Mouse (Mus musculus): ENCODE measurements at regions not wholly inside any gene's neighbourhood (a gene's known extent, or its start where the extent isn't known, plus 50 kb on each side); places are given as distances from the start of the nearest gene placed in this dataset.

GRCm38 (mm10) chr1:34686539-34686938 is 107.1 kb downstream of the Amer3 start:
- no peak overlapping the region for H3K4me3 ChIP-seq
- WGBS, result 72% methylated on average over 2 of the region's 2 CpGs
- H3K9me3 ChIP-seq, result 0 out of 2 replicates have a peak, but pooled peaks cover 3% of the 10 kb centered on the region
- H3K4me2 ChIP-seq, result no peak overlapping the region
- H3K27ac ChIP-seq (replicated peaks), result no peak overlapping the region; the same call in 1 of the 2 replicates
- 0 out of 2 replicates have a peak, but pooled peaks cover 6% of the 10 kb centered on the region for H3K4me1 ChIP-seq (replicated peaks)
- H3K27me3 ChIP-seq, result no peaks in the 10 kb centered on the region
- H3K36me3 ChIP-seq, result no peaks in the 10 kb centered on the region
- ATAC-seq (ENCODE audit: low read depth), result no peak
- no peak overlapping the region for H3K9ac ChIP-seq

DNA sequence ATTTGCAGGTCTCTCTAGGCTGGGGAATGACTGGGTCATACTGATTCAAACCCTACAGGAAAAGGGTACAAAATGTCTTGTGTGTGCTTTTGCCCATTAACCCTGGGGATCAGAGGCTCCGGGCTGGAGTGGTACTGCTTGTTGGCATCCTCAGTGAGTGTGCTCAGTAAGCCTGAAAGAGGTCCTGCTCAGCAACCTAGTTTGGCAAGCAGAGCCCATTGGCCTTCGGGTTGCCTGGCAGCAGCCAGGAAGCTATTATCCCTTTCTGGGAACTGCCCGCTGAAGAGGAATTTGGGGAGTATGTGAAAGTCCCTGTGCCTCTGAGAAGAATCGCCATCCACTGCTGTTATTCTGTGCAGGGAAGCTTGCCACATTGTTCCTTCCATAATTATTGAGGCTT is 117.1 kb downstream of the Amer3 start:
- H3K27me3 ChIP-seq, result no peaks in the 10 kb centered on the region
- H3K9me3 ChIP-seq, result no peaks in the 10 kb centered on the region
- no peaks in the 10 kb centered on the region for H3K36me3 ChIP-seq
- no peak overlapping the region for H3K4me3 ChIP-seq
- ATAC-seq (ENCODE audit: low read depth), result peak; percentile 77; the same call in 1 of the 2 replicates
- 55% methylated on average over 4 of the region's 4 CpGs for WGBS
- H3K9ac ChIP-seq, result no peak overlapping the region
- peak overlapping the region; percentile 67 for H3K27ac ChIP-seq (replicated peaks)
- peaks cover 29% of the 10 kb centered on the region for H3K4me1 ChIP-seq (replicated peaks)
- H3K4me2 ChIP-seq, result no peak overlapping the region

- H3K4me1 ChIP-seq (replicated peaks), result peaks cover 29% of the 10 kb centered on the region
- no peaks in the 10 kb centered on the region for H3K27me3 ChIP-seq
- 49% methylated on average over 17 of the region's 17 CpGs for WGBS
- H3K27ac ChIP-seq (replicated peaks), result peak overlapping the region; percentile 54; the same call in 1 of the 2 replicates
- ATAC-seq (ENCODE audit: low read depth), result 0 out of 2 replicates have a peak, but pooled peaks have one; percentile 24
- H3K9ac ChIP-seq, result no peak overlapping the region
- no peaks in the 10 kb centered on the region for H3K9me3 ChIP-seq
- H3K4me3 ChIP-seq, result no peak overlapping the region
- peak overlapping the region; percentile 29; the same call in 1 of the 2 replicates for H3K4me2 ChIP-seq
- H3K36me3 ChIP-seq, result no peaks in the 10 kb centered on the region
Measured at GRCm38 (mm10) chr1:34700237-34701030, 121.0 kb downstream of the Amer3 start.

- no peaks in the 10 kb centered on the region for H3K27me3 ChIP-seq
- ATAC-seq (ENCODE audit: low read depth), result no peak
- H3K4me3 ChIP-seq, result no peak overlapping the region
- no peaks in the 10 kb centered on the region for H3K9me3 ChIP-seq
- H3K4me2 ChIP-seq, result no peak overlapping the region
- no peak overlapping the region for H3K27ac ChIP-seq (replicated peaks)
- peaks cover 19% of the 10 kb centered on the region for H3K4me1 ChIP-seq (replicated peaks)
- no peaks in the 10 kb centered on the region for H3K36me3 ChIP-seq
- H3K9ac ChIP-seq, result no peak overlapping the region
- WGBS, result 85% methylated on average over 7 of the region's 7 CpGs
Measured at GRCm38 (mm10) chr1:34701436-34701835, 122.0 kb downstream of the Amer3 start.

GRCm38 (mm10) chr1:34709089-34709488 is 129.6 kb downstream of the Amer3 start:
- H3K4me3 ChIP-seq, result no peak overlapping the region
- ATAC-seq (ENCODE audit: low read depth), result no peak
- H3K27ac ChIP-seq (replicated peaks), result no peak overlapping the region
- no peaks in the 10 kb centered on the region for H3K36me3 ChIP-seq
- WGBS, result 90% methylated on average over 2 of the region's 2 CpGs
- H3K4me2 ChIP-seq, result no peak overlapping the region
- no peaks in the 10 kb centered on the region for H3K9me3 ChIP-seq
- H3K27me3 ChIP-seq, result no peaks in the 10 kb centered on the region
- H3K9ac ChIP-seq, result no peak overlapping the region
- H3K4me1 ChIP-seq (replicated peaks), result no peaks in the 10 kb centered on the region

DNA sequence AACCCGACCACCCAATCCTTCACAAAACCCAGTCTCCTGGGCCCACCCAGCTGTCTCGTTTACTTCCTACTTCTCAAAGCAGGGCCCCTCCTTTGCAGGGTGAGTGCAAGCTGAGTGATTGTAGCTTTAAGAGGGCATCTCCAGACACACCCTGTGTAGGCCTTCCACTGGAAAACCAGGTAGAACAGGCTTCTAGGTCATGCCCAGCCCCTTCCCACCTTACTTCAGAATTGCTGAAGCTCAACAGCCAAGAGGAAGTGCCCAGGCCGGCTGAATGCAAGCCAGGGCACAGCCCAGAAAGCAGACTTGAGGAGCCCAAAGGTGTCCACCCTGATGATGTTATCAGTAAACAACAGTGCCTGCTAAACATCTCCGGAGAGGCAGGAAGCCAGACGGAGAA is 120.2 kb downstream of the Fam168b start:
- H3K27me3 ChIP-seq, result no peaks in the 10 kb centered on the region
- H3K9me3 ChIP-seq, result no peaks in the 10 kb centered on the region
- H3K4me3 ChIP-seq, result no peak overlapping the region
- no peak overlapping the region for H3K4me2 ChIP-seq
- H3K27ac ChIP-seq (replicated peaks), result no peak overlapping the region
- ATAC-seq (ENCODE audit: low read depth), result no peak
- H3K36me3 ChIP-seq, result peaks cover 6% of the 10 kb centered on the region; the same call in 1 of the 2 replicates
- H3K9ac ChIP-seq, result no peak overlapping the region
- 77% methylated on average over 5 of the region's 5 CpGs for WGBS
- 0 out of 2 replicates have a peak, but pooled peaks cover 3% of the 10 kb centered on the region for H3K4me1 ChIP-seq (replicated peaks)

DNA sequence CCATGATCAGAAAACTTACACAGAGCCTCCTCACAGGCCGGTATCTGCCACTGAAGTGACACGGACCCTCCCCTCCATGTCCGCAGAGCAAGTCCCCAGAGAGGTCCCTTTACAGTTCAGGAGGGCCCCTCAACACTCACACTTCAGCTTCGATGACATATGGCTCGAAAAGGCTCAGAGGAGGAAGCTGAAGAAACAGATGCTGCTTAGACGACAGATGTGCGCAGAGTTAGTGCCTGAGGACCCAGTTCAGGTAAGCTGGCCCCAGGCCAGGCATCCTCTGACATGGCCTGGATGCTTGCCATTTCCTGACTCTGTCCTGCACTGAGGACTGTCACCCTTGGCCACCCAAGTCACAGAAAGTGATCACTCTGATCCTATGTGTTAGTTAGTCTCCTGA is 110.7 kb downstream of the Fam168b start:
- ATAC-seq (ENCODE audit: low read depth), result peak; percentile 43; the same call in 1 of the 2 replicates
- 69% methylated on average over 7 of the region's 7 CpGs for WGBS
- H3K9me3 ChIP-seq, result no peaks in the 10 kb centered on the region
- H3K4me1 ChIP-seq (replicated peaks), result peaks cover 20% of the 10 kb centered on the region
- no peak overlapping the region for H3K4me2 ChIP-seq
- H3K36me3 ChIP-seq, result no peaks in the 10 kb centered on the region
- H3K27ac ChIP-seq (replicated peaks), result no peak overlapping the region
- no peak overlapping the region for H3K9ac ChIP-seq
- no peaks in the 10 kb centered on the region for H3K27me3 ChIP-seq
- H3K4me3 ChIP-seq, result no peak overlapping the region

GRCm38 (mm10) chr1:34733026-34733913 is 109.6 kb downstream of the Fam168b start:
- H3K9ac ChIP-seq, result no peak overlapping the region
- peak overlapping the region; percentile 56 for H3K27ac ChIP-seq (replicated peaks)
- H3K36me3 ChIP-seq, result no peaks in the 10 kb centered on the region
- H3K4me2 ChIP-seq, result 0 out of 2 replicates have a peak overlapping the region, but pooled peaks have one; percentile 14
- no peaks in the 10 kb centered on the region for H3K9me3 ChIP-seq
- no peak overlapping the region for H3K4me3 ChIP-seq
- no peaks in the 10 kb centered on the region for H3K27me3 ChIP-seq
- peak; percentile 78 for ATAC-seq (ENCODE audit: low read depth)
- 58% methylated on average over 17 of the region's 17 CpGs for WGBS
- peaks cover 20% of the 10 kb centered on the region for H3K4me1 ChIP-seq (replicated peaks)

- 51% methylated on average over 14 of the region's 14 CpGs for WGBS
- Histone ChIP-seq H3K9ac (no peak overlapping the region), H3K27me3 (no peaks in the 10 kb centered on the region), H3K4me1 (replicated peaks) (peaks cover 3% of the 10 kb centered on the region), H3K36me3 (no peaks in the 10 kb centered on the region; the same call in 1 of the 2 replicates), H3K9me3 (no peaks in the 10 kb centered on the region), H3K27ac (replicated peaks) (no peak overlapping the region), H3K4me3 (no peak overlapping the region), H3K4me2 (no peak overlapping the region)
- ATAC-seq (ENCODE audit: low read depth), result peak; percentile 65
Measured at GRCm38 (mm10) chr1:34738386-34739067, 104.3 kb downstream of the Fam168b start.

DNA sequence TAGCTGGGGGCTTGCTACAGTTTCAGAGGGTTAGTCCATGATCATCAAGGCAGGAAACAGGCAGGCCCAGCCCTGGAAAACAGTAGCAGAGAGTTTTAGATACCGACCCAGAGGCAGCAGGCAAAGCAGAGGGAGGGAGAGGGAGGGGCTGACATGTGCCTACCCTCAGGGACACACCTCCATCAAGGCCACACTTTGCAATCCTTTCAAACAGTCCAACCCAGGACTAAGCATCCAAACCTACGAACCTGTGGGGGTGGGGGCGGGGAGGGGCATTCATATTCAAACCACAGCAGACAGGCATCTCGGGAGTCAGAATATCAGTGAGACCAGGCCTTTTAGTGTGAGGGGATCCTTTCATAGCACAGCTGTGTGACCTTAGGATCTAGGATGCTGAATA is 103.2 kb downstream of the Fam168b start:
- WGBS, result 76% methylated on average over 4 of the region's 4 CpGs
- Histone ChIP-seq H3K4me2 (no peak overlapping the region), H3K36me3 (no peaks in the 10 kb centered on the region; the same call in 1 of the 2 replicates), H3K27ac (replicated peaks) (no peak overlapping the region), H3K4me1 (replicated peaks) (no peaks in the 10 kb centered on the region), H3K9me3 (no peaks in the 10 kb centered on the region), H3K9ac (no peak overlapping the region), H3K4me3 (no peak overlapping the region), H3K27me3 (no peaks in the 10 kb centered on the region)
- ATAC-seq (ENCODE audit: low read depth), result no peak

GRCm38 (mm10) chr1:34740891-34741290 is 102.0 kb downstream of the Fam168b start:
- Histone ChIP-seq H3K36me3 (peaks cover 4% of the 10 kb centered on the region; the same call in 1 of the 2 replicates), H3K9ac (no peak overlapping the region), H3K4me2 (no peak overlapping the region), H3K4me3 (no peak overlapping the region), H3K9me3 (no peaks in the 10 kb centered on the region), H3K27ac (replicated peaks) (no peak overlapping the region), H3K27me3 (no peaks in the 10 kb centered on the region), H3K4me1 (replicated peaks) (no peaks in the 10 kb centered on the region)
- 61% methylated on average over 7 of the region's 7 CpGs for WGBS
- no peak for ATAC-seq (ENCODE audit: low read depth)

Data from neural tube, embryonic 13.5 days (tissue).